Mouse (Mus musculus) mature B cell (primary cell): ENCODE measurements around the gene Marco.

Experiments used
- in situ Hi-C: fragments of 300-500 bp; cut with MboI; formaldehyde crosslinking; loops from 2 replicates; pipeline ENCODE4 v1.14.3; 2019

The Marco gene

GRCm38 (mm10) chr1:120441587-120441986 is 63.2 kb downstream of the Marco start:
- in situ Hi-C loops: no loop called here

GRCm38 (mm10) chr1:120435591-120435990 is 69.2 kb downstream of the Marco start:
- in situ Hi-C loops: no loop called here

DNA sequence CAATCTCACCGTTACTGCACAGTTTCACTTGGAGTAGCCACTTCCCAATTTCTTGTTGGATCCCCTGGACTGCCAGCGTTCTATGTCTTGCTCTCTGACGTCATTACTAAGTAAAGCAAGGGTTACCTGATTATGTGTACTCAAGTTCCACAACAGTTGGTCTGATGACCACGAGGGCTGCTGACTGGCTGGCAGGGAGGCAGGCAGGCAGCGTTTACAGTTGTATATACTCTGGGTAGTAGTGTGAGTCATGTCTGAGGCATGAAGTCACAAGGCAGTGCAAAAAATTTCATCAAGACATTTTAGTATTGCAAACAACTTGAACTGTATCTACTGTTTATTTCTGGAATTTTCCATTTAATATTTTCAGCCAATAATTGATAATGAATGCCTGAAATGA is 74.7 kb downstream of the Marco start:
- in situ Hi-C loops: no loop called here

DNA sequence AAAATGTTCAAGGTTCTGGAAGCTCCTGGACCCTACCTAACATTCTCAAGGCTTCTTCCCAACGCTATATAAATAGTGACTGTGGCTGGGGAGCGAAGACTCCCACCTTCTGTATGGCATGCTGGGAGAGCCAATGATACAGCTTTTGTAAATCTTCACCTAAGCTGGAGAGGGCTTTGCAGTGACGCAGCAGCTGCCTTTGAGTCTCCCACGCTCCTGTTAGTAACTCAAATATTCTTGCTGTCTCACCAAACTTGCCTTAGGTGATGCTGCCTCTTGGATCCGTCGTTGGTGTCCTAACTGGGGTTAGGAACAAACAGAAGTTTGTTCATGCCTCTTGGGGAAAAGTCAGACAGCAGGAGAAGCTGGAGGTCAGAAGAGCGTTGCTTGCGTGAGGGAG is 79.2 kb downstream of the Marco start:
- in situ Hi-C loops: no loop called here
